Mouse (Mus musculus) forebrain, embryonic 15.5 days (tissue): ENCODE measurements around the gene Tmem214. TPM values are rescaled to one million over a fixed set of nuclear protein-coding genes. Genes with fewer than 3 reads are reported as not detected.

Source experiments
- polyA plus RNA-seq: library from polyadenylated mRNA; unstranded; fragments of >200 nt; fragmentation: Nextera tagmentation; extraction: Ambion mirVana; gene quantifications from 2 replicates; pipeline ENCODE4 v1.2.1, GENCODE M21; 2015

Gene Tmem214
- polyA plus RNA-seq, 1 experiment from 2014 or later: 48.1 TPM

Other genes starting within 250 kb of the Tmem214 start
- 28.0 and 31.1 TPM in 2 replicates for gene Slc35f6, start 220.1 kb upstream of the Tmem214 start, polyA plus RNA-seq
- gene Cenpa, start 201.2 kb upstream of the Tmem214 start, polyA plus RNA-seq: 128 and 151 TPM in 2 replicates
- 216 and 226 TPM in 2 replicates for gene Dpysl5, start 156.4 kb upstream of the Tmem214 start, polyA plus RNA-seq
- 101 and 110 TPM in 2 replicates for gene Mapre3, start 53.4 kb upstream of the Tmem214 start, polyA plus RNA-seq
- gene Agbl5, start 20.7 kb downstream of the Tmem214 start, polyA plus RNA-seq: 23.2 and 23.9 TPM in 2 replicates
- gene Ost4, start 39.8 kb downstream of the Tmem214 start, polyA plus RNA-seq: 243 and 273 TPM in 2 replicates
- gene Emilin1, start 45.4 kb downstream of the Tmem214 start, polyA plus RNA-seq: 12.0 and 12.9 TPM in 2 replicates
- 5.1 and 5.5 TPM in 2 replicates for gene Khk, start 53.4 kb downstream of the Tmem214 start, polyA plus RNA-seq
- 15.9 and 18.5 TPM in 2 replicates for gene Cgref1, start 77.6 kb downstream of the Tmem214 start, polyA plus RNA-seq
- 123 and 127 TPM in 2 replicates for gene Preb, start 92.3 kb downstream of the Tmem214 start, polyA plus RNA-seq
- not detected in 2 replicates for gene Tcf23, start 100.7 kb downstream of the Tmem214 start, polyA plus RNA-seq
- 144 and 153 TPM in 2 replicates for gene Atraid, start 180.3 kb downstream of the Tmem214 start, polyA plus RNA-seq
- 13.6 and 16.0 TPM in 2 replicates for gene Slc5a6, start 180.9 kb downstream of the Tmem214 start, polyA plus RNA-seq
- 17.6 and 19.8 TPM in 2 replicates for gene Cad, start 186.8 kb downstream of the Tmem214 start, polyA plus RNA-seq
- gene Dnajc5g, start 238.3 kb downstream of the Tmem214 start, polyA plus RNA-seq: not detected in 2 replicates
- gene Slc30a3, start 240.2 kb downstream of the Tmem214 start, polyA plus RNA-seq: 1.5 and 2.2 TPM in 2 replicates
- gene Trim54, start 248.7 kb downstream of the Tmem214 start, polyA plus RNA-seq: not detected in 2 replicates